ENCODE assay signal across 28 mouse cellular contexts in genomic region chr1:65040806-65041205, GRCm38 (mm10). TPM values are rescaled to one million over a fixed set of nuclear protein-coding genes. Genes with fewer than 3 reads are reported as not detected.
A peak's percentile ranks its signal among the peaks of the same experiment; 100 is the strongest.
DNase-seq lines count a peak whose midpoint lies in the region; ATAC-seq and TF ChIP-seq lines count a peak whose summit lies in the region.
"Had no signal": no experiment of that assay in that cellular context is flagged by ENCODE, and none has a peak within 500 bp of the region (broad histone marks: within the 10 kb centered on the region; RNA-seq: fewer than 3 reads in every experiment).

No protein-coding gene starts in this region.

- no peaks in the 10 kb centered on the region for H3K27me3 ChIP-seq in lung, postnatal 0 days (replicated peaks; ENCODE audit: insufficient read depth, low read length)
- H3K27me3 ChIP-seq: embryonic facial prominence, embryonic 13.5 days; midbrain, embryonic 13.5 days had no signal

- H3K36me3 ChIP-seq in lung, postnatal 0 days (ENCODE audit: insufficient read depth, low read length), result no peaks in the 10 kb centered on the region
- H3K36me3 ChIP-seq: embryonic facial prominence, embryonic 13.5 days; heart, embryonic 10.5 days; midbrain, embryonic 13.5 days had no signal

- no peak for ATAC-seq in lung, postnatal 0 days
- ATAC-seq: forebrain, postnatal 0 days; inflammation-experienced regulatory T-cells, adult 6 months; midbrain, embryonic 13.5 days had no signal

- no peak overlapping the region for H3K27ac ChIP-seq in lung, postnatal 0 days (ENCODE audit: low read length)
- H3K27ac ChIP-seq: embryonic facial prominence, embryonic 13.5 days; heart, embryonic 10.5 days; left cerebral cortex, adult 2 months; midbrain, embryonic 13.5 days had no signal

- TF ChIP-seq CTCF in lung, postnatal 0 days (IDR thresholded peaks at IDR 0.05), result no peak

- TF ChIP-seq EP300 in lung, postnatal 0 days (IDR thresholded peaks at IDR 0.05), result no peak

- no peak overlapping the region for H3K4me2 ChIP-seq in lung, postnatal 0 days (replicated peaks; ENCODE audit: low read depth, low read length)
- H3K4me2 ChIP-seq: embryonic facial prominence, embryonic 13.5 days; liver, embryonic 11.5 days; midbrain, embryonic 13.5 days had no signal

- H3K4me1 ChIP-seq in lung, postnatal 0 days (ENCODE audit: insufficient read depth, low read depth, low read length), result no peaks in the 10 kb centered on the region
- H3K4me1 ChIP-seq: embryonic facial prominence, embryonic 13.5 days; midbrain, embryonic 13.5 days had no signal

- H3K9me3 ChIP-seq in lung, postnatal 0 days (ENCODE audit: low read length), result no peaks in the 10 kb centered on the region
- H3K9me3 ChIP-seq: embryonic facial prominence, embryonic 13.5 days; heart, embryonic 10.5 days; midbrain, embryonic 13.5 days had no signal

- H3K4me3 ChIP-seq in lung, postnatal 0 days (ENCODE audit: low read depth, low read length), result no peak overlapping the region
- H3K4me3 ChIP-seq: embryonic facial prominence, embryonic 13.5 days; heart, embryonic 10.5 days; left cerebral cortex, adult 2 months; midbrain, embryonic 13.5 days had no signal

- H3K9ac ChIP-seq in lung, postnatal 0 days (replicated peaks; ENCODE audit: low read depth), result no peak overlapping the region
- H3K9ac ChIP-seq: embryonic facial prominence, embryonic 13.5 days; forebrain, postnatal 0 days; midbrain, embryonic 13.5 days had no signal

- DNase-seq in lung, postnatal 0 days (ENCODE audit: low spot score), result peak; percentile 29
- DNase-seq in lung, postnatal 14 days, result no peak
- peak; percentile 83 for DNase-seq in ZHBTc4 (ENCODE audit: low read depth, low spot score)
- peak; percentile 86 for DNase-seq in adrenal gland, postnatal 14 days
- peak; percentile 78 for DNase-seq in testis, postnatal 10 days (ENCODE audit: low spot score)
- DNase-seq in layer of hippocampus, adult 8-10 months (ENCODE audit: low spot score in 2 of 2), result no peak
- DNase-seq in right cerebral cortex, postnatal 10 days (ENCODE audit: low spot score in 2 of 2), result no peak
- no peak for DNase-seq in frontal cortex, postnatal 25 days (ENCODE audit: low spot score in 2 of 2)
- DNase-seq: cerebellum, postnatal 10 days; forebrain, postnatal 0 days; kidney, adult 8-10 months; kidney, postnatal 14 days; layer of hippocampus, adult 9-11 months; retina, postnatal 1 day; thymus, adult 2 months had no signal

- 54% methylated on average over 6 of the region's 6 CpGs for WGBS in lung, postnatal 0 days

RNA-seq across cellular contexts. Expression of gene Akr1cl, which starts 8.2 kb away (rescaled TPM):
- not detected in 2 replicates for polyA plus RNA-seq in lung, postnatal 0 days (2015; fragmentation: Nextera tagmentation; extraction: Ambion mirVana)
- total RNA-seq in adrenal gland, postnatal 14 days (2021), result 426 and 514 TPM in 2 replicates
- total RNA-seq in layer of hippocampus, adult 8-10 months (2022), result under 1 TPM in 3 of 4 experiments, not detected in 1; 0.47 to 0.57 (median 0.54) TPM
- total RNA-seq: forebrain, postnatal 0 days; gastrocnemius, postnatal 4 days; left cerebral cortex, adult 2 months; megakaryocyte progenitor cell, adult 5-6 weeks had no signal
- polyA plus RNA-seq: embryonic facial prominence, embryonic 13.5 days; forebrain, postnatal 0 days; liver, embryonic 11.5 days; neural tube, embryonic 14.5 days had no signal

RNA-seq across cellular contexts. Expression of gene Cryge, which starts 10.1 kb away (rescaled TPM):
- not detected in 2 replicates for polyA plus RNA-seq in lung, postnatal 0 days (2015; fragmentation: Nextera tagmentation; extraction: Ambion mirVana)
- total RNA-seq in adrenal gland, postnatal 14 days (2021), result not detected in 2 replicates
- total RNA-seq in layer of hippocampus, adult 8-10 months (2022), result not detected
- total RNA-seq: forebrain, postnatal 0 days; gastrocnemius, adult 18-20 months; gastrocnemius, postnatal 4 days; left cerebral cortex, adult 2 months; megakaryocyte progenitor cell, adult 5-6 weeks had no signal
- polyA plus RNA-seq: embryonic facial prominence, embryonic 13.5 days; forebrain, postnatal 0 days; heart, embryonic 10.5 days; heart, postnatal 0 days; hindbrain, embryonic 11.5 days; inflammation-experienced regulatory T-cells, adult 6 months; limb, embryonic 11.5 days; liver, embryonic 11.5 days; midbrain, embryonic 13.5 days; neural tube, embryonic 14.5 days; thymus, adult 2 months had no signal

RNA-seq across cellular contexts. Expression of gene Crygd, which starts 22.4 kb away (rescaled TPM):
- polyA plus RNA-seq in lung, postnatal 0 days (2015; fragmentation: Nextera tagmentation; extraction: Ambion mirVana), result not detected in 2 replicates
- not detected in 2 replicates for total RNA-seq in adrenal gland, postnatal 14 days (2021)
- total RNA-seq in layer of hippocampus, adult 8-10 months (2022), result not detected
- total RNA-seq: forebrain, postnatal 0 days; gastrocnemius, adult 18-20 months; gastrocnemius, postnatal 4 days; left cerebral cortex, adult 2 months; megakaryocyte progenitor cell, adult 5-6 weeks had no signal
- polyA plus RNA-seq: embryonic facial prominence, embryonic 13.5 days; forebrain, postnatal 0 days; heart, embryonic 10.5 days; heart, postnatal 0 days; hindbrain, embryonic 11.5 days; inflammation-experienced regulatory T-cells, adult 6 months; limb, embryonic 11.5 days; liver, embryonic 11.5 days; midbrain, embryonic 13.5 days; neural tube, embryonic 14.5 days; thymus, adult 2 months had no signal

RNA-seq across cellular contexts. Expression of gene Crygc, which starts 32.7 kb away (rescaled TPM):
- polyA plus RNA-seq in lung, postnatal 0 days (2015; fragmentation: Nextera tagmentation; extraction: Ambion mirVana), result not detected in 2 replicates
- total RNA-seq in adrenal gland, postnatal 14 days (2021), result not detected in 2 replicates
- total RNA-seq in layer of hippocampus, adult 8-10 months (2022), result not detected
- total RNA-seq: forebrain, postnatal 0 days; gastrocnemius, adult 18-20 months; gastrocnemius, postnatal 4 days; left cerebral cortex, adult 2 months; megakaryocyte progenitor cell, adult 5-6 weeks had no signal
- polyA plus RNA-seq: embryonic facial prominence, embryonic 13.5 days; forebrain, postnatal 0 days; heart, embryonic 10.5 days; heart, postnatal 0 days; hindbrain, embryonic 11.5 days; inflammation-experienced regulatory T-cells, adult 6 months; limb, embryonic 11.5 days; liver, embryonic 11.5 days; midbrain, embryonic 13.5 days; neural tube, embryonic 14.5 days had no signal

RNA-seq across cellular contexts. Expression of gene Crygb, which starts 41.3 kb away (rescaled TPM):
- not detected in 2 replicates for polyA plus RNA-seq in lung, postnatal 0 days (2015; fragmentation: Nextera tagmentation; extraction: Ambion mirVana)
- not detected in 2 replicates for total RNA-seq in adrenal gland, postnatal 14 days (2021)
- not detected for total RNA-seq in layer of hippocampus, adult 8-10 months (2022)
- total RNA-seq: forebrain, postnatal 0 days; gastrocnemius, adult 18-20 months; gastrocnemius, postnatal 4 days; left cerebral cortex, adult 2 months; megakaryocyte progenitor cell, adult 5-6 weeks had no signal
- polyA plus RNA-seq: heart, embryonic 10.5 days; heart, postnatal 0 days; hindbrain, embryonic 11.5 days; inflammation-experienced regulatory T-cells, adult 6 months; limb, embryonic 11.5 days; liver, embryonic 11.5 days; thymus, adult 2 months had no signal

Comparison
In these comparisons a context has a peak if more than half of its experiments do, and no peak if none do; other contexts are left out.
1. DNase-seq: peak in lung, postnatal 0 days (single experiment), ZHBTc4 (single experiment), adrenal gland, postnatal 14 days (single experiment) and testis, postnatal 10 days (single experiment); none in lung, postnatal 14 days (single experiment), layer of hippocampus, adult 8-10 months (0 of 2), right cerebral cortex, postnatal 10 days (0 of 2) and frontal cortex, postnatal 25 days (0 of 2).
2. RNA of gene Akr1cl, which starts 8.2 kb away (total RNA-seq): 426 to 514 TPM in adrenal gland, postnatal 14 days; 0.47 to 0.57 TPM in layer of hippocampus, adult 8-10 months; every median in the first group is over 100 times any median in the second.